Mouse (Mus musculus) liver (tissue): ENCODE measurements at regions not wholly inside any gene's neighbourhood (a gene's known extent, or its start where the extent isn't known, plus 50 kb on each side); places are given as distances from the start of the nearest gene placed in this dataset.
"Not testable (repeated sequence)": the region's sequence is repeated elsewhere in the genome, so short reads cannot be mapped to it uniquely, and the experiment has no call there.

ENCODE experiments used
- DNase-seq: peaks from one replicate; pipeline ENCODE4 v3.0.0-alpha.2; 2020; ENCODE audit warnings: mixed read lengths

DNA sequence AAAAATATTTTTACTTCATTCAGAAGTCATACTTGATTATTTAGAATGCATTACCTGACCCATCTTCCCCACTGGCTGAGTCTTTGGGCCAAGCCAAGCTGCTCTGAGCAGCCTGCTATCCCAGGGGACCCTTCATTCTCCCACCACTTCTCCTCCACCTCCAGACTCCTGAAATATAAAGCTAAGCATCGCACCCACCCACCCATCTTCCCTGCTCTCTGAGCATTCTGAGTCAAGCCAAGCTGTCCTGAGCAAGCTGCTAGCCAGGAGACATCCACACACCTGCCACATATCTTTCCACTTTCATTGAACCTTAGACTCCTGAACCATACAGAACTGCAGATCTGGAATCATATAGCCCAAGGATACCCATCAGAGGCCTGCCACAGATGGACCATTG is 1456.2 kb upstream of the Adam24 start:
- no peak for DNase-seq

DNA sequence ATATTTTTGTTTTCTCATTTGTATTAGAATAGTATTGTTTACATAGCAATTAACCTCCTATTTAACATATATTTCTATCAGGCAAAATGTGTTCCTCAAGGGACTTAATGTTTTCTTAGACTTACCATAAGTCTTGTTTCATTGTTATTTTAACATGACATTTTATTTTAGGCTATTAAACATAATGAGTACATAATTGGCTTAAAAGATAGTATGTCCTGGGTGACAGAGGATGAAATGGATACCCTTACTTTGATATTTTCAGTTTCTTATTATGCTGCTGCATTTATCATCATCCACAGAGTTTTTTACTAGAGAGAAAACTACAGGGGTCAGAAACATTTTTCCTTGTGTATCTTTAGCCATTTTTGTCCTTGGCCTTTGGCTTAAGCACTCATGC is 1447.6 kb upstream of the Adam24 start:
- no peak for DNase-seq

DNA sequence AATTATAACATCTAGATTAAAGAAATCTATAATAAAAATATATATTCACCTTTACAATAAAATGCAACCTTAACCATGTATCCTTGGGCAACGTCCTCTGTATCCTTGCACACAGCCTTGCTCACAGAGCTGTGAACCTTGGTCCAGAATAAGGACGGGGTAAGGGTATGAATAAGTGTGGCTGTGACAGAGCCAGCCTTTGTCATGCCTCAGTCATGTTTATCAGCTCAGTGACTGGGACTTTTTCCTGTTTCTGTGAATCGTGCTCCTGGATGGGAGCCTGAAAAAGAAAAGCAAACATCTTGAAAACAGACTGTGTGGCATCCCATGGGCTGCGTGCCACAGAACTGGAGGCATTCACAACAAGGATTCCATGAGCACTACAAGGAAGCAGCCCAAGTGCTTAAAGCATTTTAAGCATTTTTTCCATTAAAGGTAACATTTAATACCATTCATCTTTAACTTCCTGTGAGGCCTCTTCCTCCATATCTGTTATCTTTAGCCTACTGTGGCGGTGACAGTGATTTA is 1405.8 kb upstream of the Adam24 start:
- DNase-seq, result no peak

DNA sequence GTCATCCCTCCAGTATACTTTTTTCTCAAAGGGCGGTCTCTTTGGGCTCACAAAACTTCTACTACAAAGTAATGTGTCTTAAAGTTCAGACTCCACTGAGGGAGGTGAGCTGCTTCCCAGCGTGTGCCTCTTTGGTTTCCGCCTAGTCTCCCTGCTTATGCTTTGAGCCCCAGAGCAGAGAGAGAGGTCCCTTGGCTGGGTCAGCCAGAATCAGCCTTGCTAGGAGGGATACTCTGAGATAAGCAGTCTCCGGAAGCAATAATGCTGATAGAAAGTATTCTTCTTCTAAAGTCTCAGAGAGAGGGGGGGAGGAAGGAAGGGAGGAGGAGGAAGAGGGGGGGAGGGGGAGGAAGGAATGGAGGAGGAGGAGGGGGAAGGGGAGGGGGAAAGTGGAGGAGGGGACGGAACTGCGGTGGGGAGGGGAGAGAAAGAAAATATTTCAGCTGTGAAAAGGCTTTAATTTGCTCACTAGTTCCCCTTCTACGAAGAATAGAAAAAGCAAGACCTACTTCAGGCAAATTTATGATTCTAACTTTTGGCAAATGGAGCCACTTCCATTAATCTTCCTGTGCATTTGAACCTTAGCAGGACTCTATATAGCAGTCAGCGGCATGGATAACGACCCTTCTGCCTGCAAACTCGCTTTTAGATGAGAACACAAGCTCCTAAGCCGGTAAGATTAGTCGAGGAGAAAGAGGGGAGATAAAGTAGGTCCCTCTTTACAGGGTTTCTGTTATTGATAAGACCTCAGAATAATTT is 1377.2 kb upstream of the Adam24 start:
- DNase-seq, result peak; percentile 8

DNA sequence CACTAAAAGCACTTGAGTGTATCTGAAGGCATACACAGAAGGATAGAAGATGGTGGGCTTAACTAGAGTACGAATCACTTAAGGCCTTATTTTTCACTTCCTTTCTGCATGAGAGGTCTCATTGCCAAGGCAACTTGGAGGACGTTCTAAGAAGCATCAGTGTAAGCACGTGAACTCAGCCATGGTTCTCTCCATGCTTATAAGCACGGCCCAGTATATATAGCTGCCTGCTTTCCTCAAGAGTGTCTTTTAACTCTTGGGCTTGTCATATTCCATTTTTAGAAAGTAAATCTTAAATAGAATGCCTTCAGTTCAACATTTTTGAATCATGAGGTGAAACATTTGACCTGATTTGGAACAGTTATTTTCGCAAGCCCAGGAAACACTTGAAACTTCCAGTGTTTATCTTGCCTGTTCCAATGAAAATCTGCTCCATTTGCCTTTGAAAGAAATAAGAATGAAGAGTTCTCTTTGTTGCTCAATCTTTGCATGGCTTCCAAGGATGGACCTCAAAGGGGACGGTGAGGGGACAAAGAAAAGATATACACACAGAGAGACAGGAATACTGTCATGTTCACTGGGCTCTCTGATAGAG is 1371.0 kb upstream of the Adam24 start:
- no peak for DNase-seq

DNA sequence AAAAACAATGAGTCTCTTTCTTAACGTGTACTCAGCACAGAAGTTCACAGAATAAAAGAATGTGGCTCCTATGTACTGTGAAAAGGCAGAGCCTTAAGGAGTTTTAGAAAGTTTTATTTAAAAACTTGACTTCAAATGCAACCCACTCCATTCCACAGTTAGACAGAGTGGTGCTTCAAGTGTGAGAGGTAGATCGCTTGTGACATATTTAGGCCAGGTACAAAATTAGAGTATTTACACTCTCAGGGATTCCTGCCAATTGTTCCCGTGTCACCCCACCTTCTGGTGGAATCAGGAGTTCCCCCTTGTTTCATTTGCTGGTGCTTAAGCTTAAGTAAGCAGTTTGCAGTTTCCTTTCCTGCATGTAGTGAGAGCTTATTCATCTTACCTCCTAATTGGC is 1361.0 kb upstream of the Adam24 start:
- no peak for DNase-seq

DNA sequence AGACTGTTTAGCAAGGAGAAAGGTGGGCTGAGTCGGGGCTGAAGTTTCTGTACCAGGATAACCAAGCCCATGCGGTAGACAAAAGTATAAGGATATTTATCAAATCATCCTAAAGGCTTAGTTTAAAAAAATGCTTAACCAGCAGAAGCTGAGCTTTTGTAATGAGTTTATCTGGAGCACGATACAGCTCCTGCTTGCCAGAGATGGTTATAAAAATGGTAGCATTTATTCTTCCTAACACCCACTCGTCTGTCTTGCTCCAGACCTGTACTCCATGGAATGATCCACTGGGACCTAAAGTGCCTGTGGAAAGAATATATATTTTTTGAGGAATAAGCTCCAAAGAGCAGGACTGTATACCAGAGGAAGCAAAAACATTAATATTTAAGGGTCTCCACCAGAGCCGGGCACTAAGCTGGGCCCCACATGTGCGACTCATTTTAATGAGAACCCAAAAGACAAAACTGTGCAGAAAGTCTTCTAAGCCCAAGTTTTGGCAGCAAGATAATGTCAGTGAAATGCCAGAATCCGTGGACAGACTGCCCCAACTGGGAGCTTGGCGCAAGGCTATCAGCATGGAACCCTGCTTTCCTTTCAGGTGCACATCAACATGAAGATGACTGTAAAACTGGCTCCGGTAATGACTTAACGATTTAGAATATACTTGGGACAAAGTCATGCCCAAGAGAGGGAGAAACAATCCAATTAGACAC is 1359.2 kb upstream of the Adam24 start:
- DNase-seq, result no peak

DNA sequence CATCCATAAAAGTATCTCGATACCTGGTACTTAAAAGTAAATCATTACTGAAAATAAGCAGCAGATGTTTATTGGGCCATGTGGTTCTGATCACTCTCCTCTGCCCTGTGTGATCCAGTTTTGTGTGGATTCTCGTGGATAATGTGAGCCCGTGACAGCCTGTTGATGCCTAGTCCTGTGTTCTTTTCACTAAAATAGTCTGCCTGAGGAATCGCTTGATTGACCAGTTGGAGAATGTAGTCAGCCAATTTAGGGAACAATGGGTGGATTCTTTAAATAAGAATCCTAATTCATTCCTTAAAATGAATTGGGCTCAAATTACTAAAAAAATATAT is 1358.7 kb upstream of the Adam24 start:
- no peak for DNase-seq

DNA sequence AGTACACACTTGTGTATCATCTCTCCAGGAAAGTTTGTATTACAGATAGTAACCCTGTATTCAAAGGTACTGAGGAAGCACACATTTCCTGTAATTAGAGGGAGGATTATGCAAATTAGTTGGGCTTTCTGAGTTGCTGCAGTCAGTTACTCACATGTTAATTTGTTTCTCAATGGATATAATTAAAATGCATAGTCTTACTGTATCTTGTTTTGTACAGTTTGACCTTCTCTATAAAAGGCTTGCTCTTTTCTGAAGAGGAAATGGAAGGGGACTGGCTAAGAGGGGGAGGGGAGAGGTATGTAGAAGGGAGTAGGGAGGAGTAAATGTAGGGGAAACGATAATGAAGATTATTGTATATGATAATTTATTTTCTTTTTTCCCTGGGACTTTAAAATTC is 1345.5 kb upstream of the Adam24 start:
- DNase-seq, result no peak

DNA sequence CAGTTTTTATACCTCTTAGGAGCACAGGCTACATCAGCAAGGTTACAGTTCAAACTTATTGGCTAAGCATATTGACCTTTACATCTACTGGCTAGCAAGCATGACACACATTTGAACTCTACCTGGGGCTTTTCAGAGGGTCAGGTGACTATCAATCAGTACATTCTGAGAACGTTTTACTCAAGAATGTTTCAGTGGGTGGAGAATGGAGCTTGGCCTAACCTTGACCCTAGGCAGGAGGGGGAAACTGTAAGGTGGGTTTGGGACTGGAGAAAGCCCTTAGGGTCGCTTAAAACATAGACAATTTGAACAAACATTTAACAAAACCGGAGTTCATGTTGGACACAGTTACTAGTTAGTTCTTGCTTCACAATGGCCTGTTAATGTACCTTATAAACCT is 1330.1 kb upstream of the Adam24 start:
- no peak for DNase-seq

DNA sequence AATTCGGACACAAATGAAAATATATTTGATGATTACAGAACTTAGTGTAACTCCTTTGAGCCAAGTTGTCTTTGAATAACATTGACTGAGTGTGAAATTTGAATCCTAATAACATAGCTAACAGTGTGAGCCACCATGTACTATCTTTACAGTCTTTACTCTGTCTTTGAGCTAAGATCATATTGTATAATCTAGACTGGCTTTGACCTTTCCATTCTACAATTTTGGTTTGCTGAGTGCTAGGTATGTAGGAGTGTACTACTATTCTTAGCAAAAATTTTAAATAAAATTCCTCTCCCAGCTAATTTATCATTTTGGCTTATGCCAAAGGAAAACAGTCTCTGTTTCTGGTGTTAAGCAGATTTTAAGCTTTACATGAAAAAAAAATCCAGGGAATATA is 1328.4 kb upstream of the Adam24 start:
- DNase-seq, result no peak

DNA sequence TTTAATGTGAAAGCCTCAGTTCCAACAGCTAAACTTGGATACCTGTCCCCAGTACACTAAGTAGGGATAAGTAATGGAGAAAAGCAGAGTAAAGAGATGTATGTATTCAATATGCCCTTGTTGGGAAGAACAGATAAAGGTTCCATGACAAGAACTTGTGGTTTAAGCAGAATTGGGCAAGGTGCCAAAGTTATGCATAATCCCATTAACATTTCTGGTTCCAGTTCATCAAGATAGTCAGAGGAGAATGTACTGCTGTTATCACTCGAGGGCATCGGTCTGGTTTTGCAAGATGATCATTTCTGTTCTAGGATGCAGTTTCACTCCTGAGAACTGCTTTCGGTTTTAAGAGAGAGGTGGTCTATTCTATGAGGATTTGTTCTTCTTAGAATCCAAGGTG is 1325.9 kb upstream of the Adam24 start:
- no peak for DNase-seq

DNA sequence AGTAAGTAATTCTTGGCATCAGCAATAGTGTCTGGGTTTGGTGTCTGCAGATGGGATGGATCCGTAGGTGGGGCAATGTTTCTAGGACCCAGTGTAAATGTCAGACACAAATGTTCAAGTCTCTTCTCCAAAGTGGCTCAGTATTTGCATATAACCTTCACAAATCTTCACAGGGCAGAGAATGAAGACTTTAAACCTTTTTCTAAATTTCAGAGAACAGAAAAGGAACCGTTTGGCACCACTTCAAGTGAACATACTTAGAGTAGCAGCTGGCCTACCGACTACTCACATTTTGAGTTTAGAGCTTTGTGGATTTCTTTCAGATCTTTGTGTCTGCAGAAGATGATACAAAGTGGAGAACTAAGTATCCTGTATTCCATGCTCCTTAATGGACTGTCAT is 1319.5 kb upstream of the Adam24 start:
- DNase-seq, result no peak

DNA sequence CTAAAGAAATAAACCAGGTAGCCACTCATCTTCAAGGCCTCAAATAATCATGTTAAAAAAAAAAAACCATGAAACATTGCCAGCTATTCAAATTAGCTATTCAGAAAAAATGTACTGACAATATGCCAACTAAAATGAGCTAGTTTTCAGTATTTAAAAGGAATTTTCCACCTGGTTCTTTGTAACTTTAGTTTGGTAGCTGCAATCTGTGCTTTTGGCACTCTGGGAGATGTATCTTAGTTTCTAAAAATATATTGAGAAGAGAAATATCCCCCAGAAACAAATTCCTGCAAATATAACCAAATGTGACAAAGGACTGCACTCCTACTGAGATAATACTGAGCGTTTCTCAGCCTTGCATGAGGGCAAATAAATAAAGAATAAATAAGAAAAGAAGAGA is 1317.8 kb upstream of the Adam24 start:
- no peak for DNase-seq

DNA sequence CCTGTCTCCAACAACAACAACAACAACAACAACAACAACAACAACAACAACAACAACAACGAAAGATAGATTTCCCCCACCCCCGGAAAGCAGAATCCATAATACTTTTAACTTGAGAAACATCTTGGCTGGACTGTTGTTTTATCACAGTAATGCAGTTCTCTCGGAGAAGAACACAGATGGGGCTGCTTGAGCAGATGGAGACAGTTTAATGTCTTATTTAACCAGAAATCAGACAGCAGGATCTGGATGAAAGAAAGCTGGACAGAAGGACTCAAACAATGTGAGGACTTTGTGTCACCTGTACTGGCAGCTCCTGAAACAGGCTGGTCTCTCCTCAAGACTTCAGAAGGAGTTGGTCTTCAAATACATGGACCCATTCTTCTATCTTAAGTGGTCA is 1317.0 kb upstream of the Adam24 start:
- no peak for DNase-seq

DNA sequence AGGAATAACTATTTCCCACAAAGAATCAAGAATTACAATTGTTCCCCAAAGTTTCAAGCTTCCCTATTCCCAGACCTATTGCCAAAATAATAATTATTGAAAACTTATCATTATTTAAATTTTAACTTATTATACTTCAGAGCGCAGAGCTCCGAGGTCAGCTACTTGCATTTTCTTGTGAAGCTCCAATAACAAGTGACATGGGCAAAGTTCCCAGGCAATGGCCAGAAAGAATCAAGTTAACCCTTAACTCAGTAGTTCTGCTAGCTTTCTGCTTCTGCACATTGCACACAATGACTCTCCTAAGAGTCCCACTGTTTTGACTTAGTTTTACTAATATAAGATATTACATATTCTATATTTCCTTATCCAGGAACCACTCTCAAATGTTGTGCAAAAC is 1308.5 kb upstream of the Adam24 start:
- not testable (repeated sequence) for DNase-seq
